Mouse (Mus musculus) forebrain, postnatal 0 days (tissue): ENCODE results near the gene Bak1. TPM values are rescaled to one million over a fixed set of nuclear protein-coding genes. Genes with fewer than 3 reads are reported as not detected.
"Not testable (repeated sequence)": the region's sequence is repeated elsewhere in the genome, so short reads cannot be mapped to it uniquely, and the experiment has no call there.

Experiments
- ATAC-seq: fragments of 200-750 bp; cut with Nextera tagmentation; 2 replicates; pipeline ENCODE4 v1.8.0; 2017; ENCODE audit warnings: mild to moderate bottlenecking, moderate library complexity
- DNase-seq: peaks from one replicate; pipeline ENCODE4 v3.0.0-alpha.2; 2015
- H3K27ac ChIP-seq: fragments of 300-500 bp; sonication (generic); 2 replicates; pipeline ENCODE4 v1.5.1; 2014; ENCODE audit warnings: low read depth, mild to moderate bottlenecking, antibody characterized with exemption, low read length, moderate library complexity, mixed read lengths
- H3K27me3 ChIP-seq: fragments of 300-500 bp; sonication (generic); 2 replicates; pipeline ENCODE4 v1.6.1; 2014; ENCODE audit warnings: mild to moderate bottlenecking, low read length, mixed read lengths; ENCODE audit not compliant: insufficient read depth
- H3K36me3 ChIP-seq: fragments of 300-500 bp; sonication (generic); 2 replicates; pipeline ENCODE4 v1.6.1; 2014; ENCODE audit warnings: mild to moderate bottlenecking, moderate library complexity; ENCODE audit not compliant: insufficient read depth
- H3K4me1 ChIP-seq: fragments of 300-500 bp; sonication (generic); 2 replicates; pipeline ENCODE4 v1.6.1; 2014; ENCODE audit warnings: antibody characterized with exemption; ENCODE audit not compliant: insufficient read depth
- H3K4me2 ChIP-seq: fragments of 300-500 bp; sonication (generic); 2 replicates; pipeline ENCODE4 v1.6.1; 2014; ENCODE audit warnings: low read depth, mild to moderate bottlenecking, moderate library complexity
- H3K4me3 ChIP-seq: fragments of 300-500 bp; sonication (generic); 2 replicates; pipeline ENCODE4 v1.5.1; 2014; ENCODE audit warnings: low read depth, low read length, mixed read lengths
- H3K9ac ChIP-seq: fragments of 300-500 bp; sonication (generic); 2 replicates; pipeline ENCODE4 v1.6.1; 2014; ENCODE audit warnings: mild to moderate bottlenecking
- H3K9me3 ChIP-seq: fragments of 300-500 bp; sonication (generic); 2 replicates; pipeline ENCODE4 v1.6.1; 2016; ENCODE audit warnings: low read length
- CTCF ChIP-seq: sonication (generic); IDR thresholded peaks from 2 replicates; pipeline ENCODE4 v1.5.1; 2016; ENCODE audit warnings: antibody characterized with exemption, control low read depth, low read depth
- WGBS: fragments of 180-500 bp; shearing (Covaris S2); extraction: QIAGEN DNeasy Blood & Tissue Kit; methylation state at CpG from one replicate; pipeline ENCODE4 v1.1.7; 2014; 5-methylcytosine and 5-hydroxymethylcytosine counted together
- polyA plus RNA-seq: library from polyadenylated mRNA; unstranded; fragments of >200 nt; fragmentation: Nextera tagmentation; extraction: Ambion mirVana; gene quantifications from 2 replicates; pipeline ENCODE4 v1.2.1, GENCODE M21; 2015
- total RNA-seq: library from RNA; depleted of rRNA; stranded (reverse); fragments of >200 nt; gene quantifications from 2 replicates; pipeline ENCODE4 v1.2.3, GENCODE M21; 2014

Gene Bak1
- total and polyA plus RNA-seq, 2 experiments from 2014 or later = 2.5 to 48.1 TPM

- Histone ChIP-seq H3K36me3 (peaks cover 11% of the 10 kb centered on the region; the same call in 1 of the 2 replicates), H3K4me2 (no peak overlapping the region), H3K9ac (no peak overlapping the region), H3K9me3 (no peaks in the 10 kb centered on the region), H3K27ac (no peak overlapping the region), H3K27me3 (no peaks in the 10 kb centered on the region), H3K4me3 (no peak overlapping the region), H3K4me1 (no peaks in the 10 kb centered on the region)
- ATAC-seq (no peak), DNase-seq (no peak)
- no peak for TF ChIP-seq CTCF
- whole genome bisulfite sequencing = 90% methylated on average over 4 of the region's 4 CpGs
Observed at GRCm38 (mm10) chr17:26983382-26983781, 45.4 kb downstream of the Bak1 start.

- ATAC-seq (no peak), DNase-seq (no peak)
- H3K4me1 ChIP-seq = no peaks in the 10 kb centered on the region
- H3K9me3 ChIP-seq = no peaks in the 10 kb centered on the region
- no peaks in the 10 kb centered on the region for H3K27me3 ChIP-seq
- 77% methylated on average over 2 of the region's 2 CpGs for WGBS
- no peak for TF ChIP-seq CTCF
- H3K9ac ChIP-seq = no peak overlapping the region
- no peak overlapping the region for H3K4me2 ChIP-seq
- peaks cover 21% of the 10 kb centered on the region for H3K36me3 ChIP-seq
- no peak overlapping the region for H3K4me3 ChIP-seq
- H3K27ac ChIP-seq = no peak overlapping the region
Observed at GRCm38 (mm10) chr17:26981050-26981449, 47.8 kb downstream of the Bak1 start.

GRCm38 (mm10) chr17:26979426-26979825 lies 49.4 kb downstream of the Bak1 start:
- no peak for ATAC-seq
- H3K36me3 ChIP-seq = peaks cover 35% of the 10 kb centered on the region

GRCm38 (mm10) chr17:26977354-26977753 lies 51.5 kb downstream of the Bak1 start:
- H3K9me3 ChIP-seq, H3K4me2 ChIP-seq, H3K4me1 ChIP-seq, ATAC-seq, DNase-seq, H3K27ac ChIP-seq, H3K4me3 ChIP-seq, H3K27me3 ChIP-seq, H3K9ac ChIP-seq: not testable (repeated sequence)
- H3K36me3 ChIP-seq = peaks cover 35% of the 10 kb centered on the region
- WGBS = 83% methylated on average over 6 of the region's 6 CpGs

More at GRCm38 (mm10) chr17:26979426-26979825, 49.4 kb downstream of the Bak1 start:
- Histone ChIP-seq H3K4me1 (no peaks in the 10 kb centered on the region), H3K4me3 (no peak overlapping the region), H3K9me3 (no peaks in the 10 kb centered on the region), H3K27ac (no peak overlapping the region), H3K9ac (no peak overlapping the region), H3K27me3 (no peaks in the 10 kb centered on the region), H3K4me2 (no peak overlapping the region)
- DNase-seq = no peak
- no peak for TF ChIP-seq CTCF
- 85% methylated on average over 2 of the region's 2 CpGs for WGBS

- H3K27ac ChIP-seq = no peak overlapping the region
- no peaks in the 10 kb centered on the region for H3K27me3 ChIP-seq
- no peak overlapping the region for H3K4me2 ChIP-seq
- H3K4me1 ChIP-seq = no peaks in the 10 kb centered on the region
- peak; percentile 48 for TF ChIP-seq CTCF
- H3K9me3 ChIP-seq = no peaks in the 10 kb centered on the region
- no peak overlapping the region for H3K9ac ChIP-seq
- peaks cover 45% of the 10 kb centered on the region for H3K36me3 ChIP-seq
- H3K4me3 ChIP-seq = no peak overlapping the region
- DNase-seq (no peak), ATAC-seq (no peak)
Observed at GRCm38 (mm10) chr17:26975415-26975814, 53.4 kb downstream of the Bak1 start.

GRCm38 (mm10) chr17:26974547-26974946 lies 54.3 kb downstream of the Bak1 start:
- Histone ChIP-seq H3K36me3 (peaks cover 46% of the 10 kb centered on the region), H3K4me2 (0 out of 2 replicates have a peak overlapping the region, but pooled peaks have one; percentile 94)
- WGBS = 94% methylated on average over 15 of the region's 15 CpGs

GRCm38 (mm10) chr17:26972703-26973574 lies 55.9 kb downstream of the Bak1 start, which contains the start of gene Zbtb9:
Gene Zbtb9, plus strand, starts transcription at chr17:26973167.
- H3K9me3 ChIP-seq = no peaks in the 10 kb centered on the region
- DNase-seq (peak; percentile 96), ATAC-seq (peak; percentile 100)
- no peaks in the 10 kb centered on the region for H3K4me1 ChIP-seq
- peaks cover 45% of the 10 kb centered on the region for H3K36me3 ChIP-seq
- WGBS = under 1% methylated on average over 72 of the region's 75 CpGs
- peak within 1 kb of the TSS; percentile 94 for H3K4me2 ChIP-seq
- peak within 1 kb of the TSS; percentile 87 for H3K4me3 ChIP-seq
- peak within 1 kb of the TSS; percentile 75 for H3K9ac ChIP-seq
- H3K27me3 ChIP-seq = no peaks in the 10 kb centered on the region
- TF ChIP-seq CTCF = no peak
- H3K27ac ChIP-seq = peak within 1 kb of the TSS; percentile 79

More at GRCm38 (mm10) chr17:26974547-26974946, 54.3 kb downstream of the Bak1 start:
- DNase-seq = no peak
- H3K4me3 ChIP-seq = no peak overlapping the region
- no peak overlapping the region for H3K9ac ChIP-seq
- no peak for ATAC-seq
- H3K27me3 ChIP-seq = no peaks in the 10 kb centered on the region
- no peak overlapping the region for H3K27ac ChIP-seq
- TF ChIP-seq CTCF = no peak
- no peaks in the 10 kb centered on the region for H3K4me1 ChIP-seq
- no peaks in the 10 kb centered on the region for H3K9me3 ChIP-seq
